7 mouse cellular contexts compared by ENCODE assay signal in genomic region chr7:117383147-117383940, GRCm38 (mm10). TPM values are rescaled to one million over a fixed set of nuclear protein-coding genes. Genes with fewer than 3 reads are reported as not detected.
DNase-seq lines count a peak whose midpoint lies in the region; ATAC-seq lines count a peak whose summit lies in the region.

No protein-coding gene starts in this region.

- H3K4me1 ChIP-seq in embryonic facial prominence, embryonic 14.5 days (ENCODE audit: control insufficient read depth, insufficient read depth, low read length) = peaks cover 6% of the 10 kb centered on the region; the same call in 1 of the 2 replicates
- H3K4me1 ChIP-seq in heart, embryonic 16.5 days (ENCODE audit: control insufficient read depth, insufficient read depth, low read length) = peaks cover 16% of the 10 kb centered on the region

- DNase-seq in 3134 (ENCODE audit: extremely low read depth, insufficient read length, low spot score) = peak; percentile 23
- peak; percentile 22 for DNase-seq in CD4-positive helper T cell, adult 2 months (ENCODE audit: low read depth, low spot score)
- peak; percentile 54 for DNase-seq in embryonic facial prominence, embryonic 14.5 days (ENCODE audit: low spot score)
- peak; percentile 50 to 78 for DNase-seq in layer of hippocampus, adult 18-20 months (ENCODE audit: low spot score in 2 of 2)
- peak; percentile 40 to 53 for DNase-seq in lung, postnatal 4 days
- peak; percentile 21 for DNase-seq in skeletal muscle tissue, adult 2 months (ENCODE audit: low read depth, low spot score)

- WGBS in embryonic facial prominence, embryonic 14.5 days = 76% methylated on average over 7 of the region's 7 CpGs
- WGBS in heart, embryonic 16.5 days = 71% methylated on average over 7 of the region's 7 CpGs

- no peaks in the 10 kb centered on the region for H3K9me3 ChIP-seq in embryonic facial prominence, embryonic 14.5 days (ENCODE audit: control insufficient read depth, low read length)
- H3K9me3 ChIP-seq in heart, embryonic 16.5 days (replicated peaks; ENCODE audit: control insufficient read depth, low read length) = no peaks in the 10 kb centered on the region

- no peaks in the 10 kb centered on the region; the same call in 1 of the 2 replicates for H3K27me3 ChIP-seq in embryonic facial prominence, embryonic 14.5 days (replicated peaks; ENCODE audit: control insufficient read depth, insufficient read depth, low read length)
- H3K27me3 ChIP-seq in heart, embryonic 16.5 days (ENCODE audit: control insufficient read depth, insufficient read depth, low read length) = no peaks in the 10 kb centered on the region

- H3K27ac ChIP-seq in embryonic facial prominence, embryonic 14.5 days (replicated peaks; ENCODE audit: low read depth, low read length) = no peak overlapping the region
- H3K27ac ChIP-seq in heart, embryonic 16.5 days (ENCODE audit: low read length) = no peak overlapping the region

- no peaks in the 10 kb centered on the region for H3K36me3 ChIP-seq in embryonic facial prominence, embryonic 14.5 days (ENCODE audit: control insufficient read depth, insufficient read depth, low read length)
- no peaks in the 10 kb centered on the region for H3K36me3 ChIP-seq in heart, embryonic 16.5 days (ENCODE audit: control insufficient read depth, insufficient read depth)

- no peak for ATAC-seq in embryonic facial prominence, embryonic 14.5 days (ENCODE audit: low read depth)
- no peak for ATAC-seq in heart, embryonic 16.5 days (replicated peaks; ENCODE audit: extremely low read depth, insufficient read depth, low FRiP score)

- H3K4me2 ChIP-seq in embryonic facial prominence, embryonic 14.5 days (ENCODE audit: low read depth, low read length) = peak overlapping the region; percentile 93
- peak overlapping the region; percentile 94; the same call in 1 of the 2 replicates for H3K4me2 ChIP-seq in heart, embryonic 16.5 days (ENCODE audit: low read depth, low read length)

- H3K9ac ChIP-seq in embryonic facial prominence, embryonic 14.5 days (ENCODE audit: low read depth, low read length) = 0 out of 2 replicates have a peak overlapping the region, but pooled peaks have one; percentile 14
- no peak overlapping the region for H3K9ac ChIP-seq in heart, embryonic 16.5 days (ENCODE audit: low read length)

- H3K4me3 ChIP-seq in embryonic facial prominence, embryonic 14.5 days (ENCODE audit: low read depth, low read length) = peak overlapping the region; percentile 82
- H3K4me3 ChIP-seq in heart, embryonic 16.5 days (ENCODE audit: low read length) = peak overlapping the region; percentile 88; the same call in 1 of the 2 replicates

RNA-seq across cellular contexts. Expression of gene Xylt1, which starts 2.6 kb away (rescaled TPM):
- 3.0 and 3.6 TPM in 2 replicates for polyA plus RNA-seq in embryonic facial prominence, embryonic 14.5 days (2014; fragmentation: Nextera tagmentation; extraction: Ambion mirVana)
- polyA plus RNA-seq in heart, embryonic 16.5 days (2015; fragmentation: Nextera tagmentation; extraction: Ambion mirVana) = 0.89 and 1.1 TPM in 2 replicates
- total RNA-seq in layer of hippocampus, adult 18-20 months (2021) = 10 to 100 TPM; 45.0 to 46.7 TPM
